Mouse (Mus musculus): ENCODE measurements around the gene Gatd1. TPM values are rescaled to one million over a fixed set of nuclear protein-coding genes. Genes with fewer than 3 reads are reported as not detected.
"Not testable (repeated sequence)": the region's sequence is repeated elsewhere in the genome, so short reads cannot be mapped to it uniquely, and the experiment has no call there.

The Gatd1 gene
- 100 to 1,000 TPM; 106 to 109 TPM for polyA plus RNA-seq (2017; shearing (Covaris generic))

GRCm38 (mm10) chr7:141413809-141414584, at the start of gene Gatd1:
Gene Gatd1, minus strand, starts transcription at chr7:141414136.
- peak; percentile 90 for ATAC-seq

GRCm38 (mm10) chr7:141462333-141462821, 48.4 kb upstream of the Gatd1 start:
- ATAC-seq = no peak

- no peak for ATAC-seq
These were observed 47.8 kb upstream of the Gatd1 start for GRCm38 (mm10) chr7:141461521-141462332.

DNA sequence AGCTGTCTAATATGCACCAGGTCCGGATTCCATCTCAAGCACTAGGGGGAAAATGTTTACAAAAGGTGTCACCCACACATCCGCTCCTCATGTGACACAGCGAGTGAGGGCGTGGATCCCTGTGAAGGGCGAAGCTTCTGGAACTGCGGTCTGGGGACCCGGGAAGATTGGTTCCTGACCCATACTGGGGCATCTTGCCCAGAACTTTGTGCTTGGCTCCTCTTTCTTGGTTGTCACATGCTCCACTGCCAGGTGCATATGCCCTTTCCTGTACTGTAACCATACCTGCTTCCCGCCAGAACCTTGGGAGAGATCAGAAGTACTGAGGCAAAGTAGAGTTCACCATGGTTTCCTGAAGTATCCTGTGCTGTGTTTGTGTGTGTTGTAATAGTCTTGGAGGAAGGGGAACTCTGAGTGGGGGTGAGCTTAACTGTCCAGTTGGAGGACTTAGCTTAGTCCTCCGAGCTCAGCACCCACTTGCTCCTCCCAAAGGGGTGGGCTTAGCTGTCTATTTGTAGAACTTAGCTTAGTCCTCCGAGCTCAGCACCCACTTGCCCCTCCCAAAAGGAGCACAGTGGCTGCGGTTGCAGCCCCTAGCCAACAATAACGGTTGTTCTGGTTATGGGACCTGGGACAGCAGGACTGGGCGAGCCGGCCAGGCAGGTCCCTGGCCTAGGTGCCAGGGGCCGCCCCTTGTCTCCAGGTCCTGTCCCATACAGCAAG, 46.6 kb upstream of the Gatd1 start, which contains the start of gene Cracr2b:
Gene Cracr2b (plus strand): TSS at position 704 of the 723 bp plus-strand sequence.
- no peak for ATAC-seq

- no peak for ATAC-seq
These were observed 46.1 kb upstream of the Gatd1 start for GRCm38 (mm10) chr7:141460001-141460390.

DNA sequence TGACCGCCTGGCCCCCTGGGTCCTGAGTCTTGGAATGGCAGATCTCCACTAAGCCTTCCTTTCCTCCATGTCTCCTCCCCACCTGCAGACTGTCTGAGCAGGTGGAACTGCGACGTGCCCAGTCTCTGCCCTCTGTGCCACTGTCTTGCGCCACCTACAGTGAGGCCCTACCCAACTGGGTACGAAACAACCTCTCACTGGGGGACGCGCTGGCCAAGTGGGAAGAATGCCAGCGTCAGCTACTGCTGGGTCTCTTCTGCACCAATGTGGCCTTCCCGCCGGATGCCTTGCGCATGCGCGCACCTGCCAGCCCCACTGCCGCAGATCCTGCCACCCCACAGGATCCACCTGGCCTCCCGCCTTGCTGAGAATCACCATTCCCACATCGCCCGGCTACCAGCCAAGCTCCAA, 45.4 kb upstream of the Gatd1 start:
- no peak for ATAC-seq

DNA sequence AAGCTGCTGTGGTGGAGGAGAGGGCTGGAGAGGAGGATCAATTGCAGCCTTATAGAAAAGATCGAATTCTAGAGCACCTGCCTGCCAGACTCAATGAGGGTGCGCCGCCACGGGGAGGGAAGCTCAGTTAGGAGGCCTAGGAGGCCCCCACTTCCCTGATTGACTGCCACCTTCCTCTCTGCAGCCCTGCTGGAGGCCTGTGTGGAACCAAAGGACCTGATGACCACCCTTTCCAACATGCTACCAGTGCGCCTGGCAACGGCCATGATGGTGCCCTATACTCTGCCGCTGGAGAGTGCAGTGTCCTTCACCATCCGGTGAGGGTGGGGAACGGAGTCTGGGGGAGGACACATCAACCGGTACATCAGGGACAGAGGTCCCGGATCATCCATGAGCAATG, 44.7 kb upstream of the Gatd1 start:
- ATAC-seq = no peak

DNA sequence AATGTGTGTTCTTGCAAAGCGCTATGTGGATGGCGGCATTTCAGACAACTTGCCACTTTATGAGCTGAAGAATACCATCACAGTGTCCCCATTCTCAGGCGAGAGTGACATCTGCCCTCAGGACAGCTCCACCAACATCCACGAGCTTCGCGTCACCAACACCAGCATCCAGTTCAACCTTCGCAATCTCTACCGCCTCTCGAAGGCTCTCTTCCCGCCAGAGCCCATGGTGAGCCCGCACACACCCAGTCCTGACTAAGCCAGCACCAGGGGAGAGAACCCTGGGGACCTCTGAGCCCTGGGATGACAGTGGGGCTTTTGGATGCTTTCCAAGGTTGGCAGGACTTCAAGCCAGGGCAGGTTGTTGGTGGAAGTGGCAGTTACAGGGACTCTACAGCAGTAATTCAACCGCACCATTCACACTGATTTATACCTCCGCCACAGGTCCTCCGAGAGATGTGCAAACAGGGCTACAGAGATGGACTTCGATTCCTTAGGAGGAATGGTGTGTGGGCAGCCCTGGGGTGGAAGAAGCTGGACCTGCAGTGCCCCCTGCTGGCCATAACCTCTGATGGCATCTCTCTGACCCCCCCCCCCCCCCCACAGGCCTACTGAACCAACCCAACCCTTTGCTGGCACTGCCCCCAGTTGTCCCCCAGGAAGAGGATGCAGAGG, 44.2 kb upstream of the Gatd1 start:
- ATAC-seq = no peak

DNA sequence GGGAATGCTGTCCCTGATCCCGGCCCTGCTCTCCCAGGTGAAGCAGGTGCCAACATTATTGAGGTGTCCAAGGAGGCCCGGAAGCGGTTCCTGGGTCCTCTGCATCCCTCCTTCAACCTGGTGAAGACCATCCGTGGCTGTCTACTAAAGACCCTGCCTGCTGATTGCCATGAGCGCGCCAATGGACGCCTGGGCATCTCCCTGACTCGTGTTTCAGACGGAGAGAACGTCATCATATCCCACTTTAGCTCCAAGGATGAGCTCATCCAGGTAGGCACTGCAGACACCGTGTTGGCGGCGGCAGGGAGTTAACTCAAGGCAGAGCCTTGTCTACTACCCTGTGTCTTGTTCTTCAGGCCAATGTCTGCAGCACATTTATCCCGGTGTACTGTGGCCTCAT, 43.3 kb upstream of the Gatd1 start:
- ATAC-seq = no peak

- no peak for ATAC-seq
These were observed 42.8 kb upstream of the Gatd1 start for GRCm38 (mm10) chr7:141456739-141457138.

DNA sequence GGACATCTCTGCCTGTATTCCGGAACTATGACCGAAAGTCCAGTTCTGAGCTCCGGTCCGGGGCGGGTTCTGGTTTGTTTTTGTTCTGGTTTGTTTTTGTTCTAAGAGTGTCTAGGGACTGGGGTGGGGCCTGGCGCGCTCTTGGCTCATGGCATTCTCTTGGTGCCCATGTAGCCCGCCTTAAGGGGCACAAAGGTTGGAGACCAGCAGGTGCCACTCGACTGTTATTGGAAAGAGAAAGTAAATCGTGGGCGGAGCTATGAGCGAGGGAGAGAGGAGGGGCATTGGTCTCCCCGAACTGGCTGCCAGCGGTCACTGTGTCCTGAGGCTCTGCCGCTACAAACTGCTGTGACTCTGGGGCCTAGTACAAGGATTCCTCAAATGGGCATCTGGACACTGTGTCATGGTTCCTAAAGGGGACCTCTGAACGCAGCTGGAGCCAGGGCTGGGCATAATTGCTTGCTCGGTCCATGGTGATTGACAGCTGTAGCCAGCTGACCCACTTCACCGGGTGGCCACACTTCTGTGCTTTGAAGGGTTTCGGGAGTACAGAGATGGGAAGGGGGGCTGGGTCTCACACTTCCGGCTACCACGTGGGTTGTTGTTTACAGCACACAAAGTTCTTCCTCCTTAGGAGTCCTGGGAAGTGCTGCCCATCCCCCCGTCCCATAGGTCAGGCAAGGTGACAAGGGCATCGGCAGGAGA, 41.8 kb upstream of the Gatd1 start:
- peak; percentile 40 for ATAC-seq

GRCm38 (mm10) chr7:141454967-141455551, 41.1 kb upstream of the Gatd1 start, which contains the start of gene Pnpla2:
Gene Pnpla2, plus strand, starts transcription at chr7:141455198.
- ATAC-seq = peak; percentile 87

- no peak for ATAC-seq
These were observed 39.7 kb upstream of the Gatd1 start for GRCm38 (mm10) chr7:141453636-141454035.

GRCm38 (mm10) chr7:141451928-141452327, 38.0 kb upstream of the Gatd1 start:
- no peak for ATAC-seq

- peak; percentile 89 for ATAC-seq
These were observed 33.4 kb upstream of the Gatd1 start, which contains the start of gene Rplp2 for GRCm38 (mm10) chr7:141447110-141447991. Gene Rplp2, plus strand, starts transcription at chr7:141447370.

DNA sequence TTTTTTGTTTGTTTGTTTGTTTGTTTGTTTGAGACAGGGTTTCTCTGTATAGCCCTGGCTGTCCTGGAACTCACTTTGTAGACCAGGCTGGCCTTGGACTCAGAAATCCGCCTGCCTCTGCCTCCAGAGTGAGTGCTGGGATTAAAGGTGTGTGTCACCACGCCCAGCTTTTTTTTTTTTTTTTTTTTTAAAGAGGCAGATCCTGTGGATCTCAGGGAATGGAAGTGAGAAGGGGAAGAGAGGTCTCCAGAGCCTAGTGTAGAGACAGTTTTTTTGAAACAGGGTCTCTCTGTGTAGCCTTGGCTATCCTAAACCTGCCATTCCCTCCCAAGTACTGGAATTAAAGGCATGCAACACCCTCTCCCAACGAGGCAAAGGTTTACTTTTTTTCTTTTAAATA, 32.4 kb upstream of the Gatd1 start:
- ATAC-seq = not testable (repeated sequence)

DNA sequence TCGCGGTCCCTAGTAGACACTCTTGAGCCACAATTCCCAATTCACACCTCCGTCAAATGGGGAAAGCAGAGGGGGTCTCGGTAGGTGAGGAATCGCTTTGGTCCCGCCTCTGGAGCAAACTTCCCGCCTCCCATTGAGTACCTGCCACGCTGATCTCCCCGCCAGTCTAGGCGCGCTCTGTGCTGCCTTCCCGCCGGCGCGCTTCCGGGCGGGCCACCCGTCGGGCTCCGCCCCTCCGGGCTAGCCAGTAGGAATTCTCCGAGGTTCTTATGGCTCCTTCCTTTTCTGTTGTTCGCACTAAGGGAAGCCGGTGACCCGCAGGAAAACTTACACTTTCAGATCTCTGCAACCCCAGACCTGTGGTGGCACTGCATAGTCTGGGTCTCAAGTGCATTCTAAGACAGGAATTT, 29.9 kb upstream of the Gatd1 start, which contains the start of gene Pidd1:
Gene Pidd1 (minus strand): TSS at position 198 of the 410 bp plus-strand sequence.
- ATAC-seq = peak; percentile 47

DNA sequence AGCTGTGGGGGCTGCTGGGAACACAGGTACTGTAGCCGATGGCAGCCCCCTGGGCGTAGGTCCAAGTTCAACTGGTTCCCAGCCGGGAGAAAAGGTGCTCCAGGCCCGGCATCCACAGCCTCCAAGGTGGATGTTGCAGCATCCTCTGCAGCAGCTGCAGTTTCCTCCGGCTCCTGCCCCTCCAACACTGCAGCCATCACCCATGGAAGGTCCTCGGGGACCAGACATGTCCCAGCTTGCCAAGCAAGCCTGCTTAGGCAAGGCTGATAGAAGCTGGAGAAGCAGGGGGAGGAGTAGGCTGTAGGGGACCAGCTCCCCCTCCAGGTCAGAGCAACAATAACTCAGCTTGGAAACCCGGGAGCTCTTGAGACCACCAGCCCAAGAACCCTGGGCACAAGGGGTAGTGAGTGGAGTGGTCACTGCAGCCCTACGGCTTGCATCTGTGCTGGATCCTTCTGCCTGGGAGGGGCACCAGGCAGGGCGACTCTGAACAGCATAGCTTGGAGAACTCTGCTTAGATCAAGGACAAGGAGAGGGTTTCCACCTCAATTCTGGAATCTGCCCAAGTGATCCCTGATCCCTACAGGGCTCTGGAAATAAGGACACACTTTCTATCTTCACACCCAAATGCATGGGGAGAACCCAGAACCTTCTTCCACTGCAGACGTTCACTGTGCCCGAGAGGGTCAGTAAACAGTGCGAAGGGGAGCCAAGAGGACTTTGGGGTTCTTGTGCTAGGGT, 29.3 kb upstream of the Gatd1 start:
- ATAC-seq = no peak

- ATAC-seq = no peak
These were observed 28.3 kb upstream of the Gatd1 start for GRCm38 (mm10) chr7:141442199-141442598.
